Mouse (Mus musculus) liver, postnatal 0 days (tissue): ENCODE measurements around the gene Zfp248. TPM values are rescaled to one million over a fixed set of nuclear protein-coding genes. Genes with fewer than 3 reads are reported as not detected.

Experiments used
- ATAC-seq: fragments of 200-750 bp; cut with Nextera tagmentation; 2 replicates; pipeline ENCODE4 v1.8.0; 2017; ENCODE audit warnings: mild to moderate bottlenecking, moderate library complexity
- DNase-seq: peaks from one replicate; pipeline ENCODE4 v3.0.0-alpha.2; 2016
- H3K27ac ChIP-seq: fragments of 300-500 bp; sonication (generic); 2 replicates; pipeline ENCODE4 v1.5.1; 2014; ENCODE audit warnings: antibody characterized with exemption, moderate library complexity, mild to moderate bottlenecking, low read depth
- H3K27me3 ChIP-seq: fragments of 300-500 bp; sonication (generic); 2 replicates; pipeline ENCODE4 v1.6.1; 2014; ENCODE audit warnings: low read length, control low read depth, mixed read lengths; ENCODE audit not compliant: insufficient read depth
- H3K36me3 ChIP-seq: fragments of 300-500 bp; sonication (generic); replicated peaks from 2 replicates; pipeline ENCODE4 v1.6.1; 2014; ENCODE audit warnings: mild to moderate bottlenecking, control low read depth, low read length, moderate library complexity, mixed read lengths; ENCODE audit not compliant: insufficient read depth
- H3K4me1 ChIP-seq: fragments of 300-500 bp; sonication (generic); 2 replicates; pipeline ENCODE4 v1.6.1; 2014; ENCODE audit warnings: antibody characterized with exemption, mild to moderate bottlenecking, control low read depth; ENCODE audit not compliant: insufficient read depth
- H3K4me2 ChIP-seq: fragments of 300-500 bp; sonication (generic); 2 replicates; pipeline ENCODE4 v1.6.1; 2014; ENCODE audit warnings: low read depth, mild to moderate bottlenecking, low read length, moderate library complexity, mixed read lengths
- H3K4me3 ChIP-seq: fragments of 300-500 bp; sonication (generic); 2 replicates; pipeline ENCODE4 v1.5.1; 2014; ENCODE audit warnings: low read depth, low read length
- H3K9ac ChIP-seq: fragments of 300-500 bp; sonication (generic); replicated peaks from 2 replicates; pipeline ENCODE4 v1.6.1; 2014; ENCODE audit warnings: mild to moderate bottlenecking, moderate library complexity
- H3K9me3 ChIP-seq: fragments of 300-500 bp; sonication (generic); 2 replicates; pipeline ENCODE4 v1.6.1; 2016; ENCODE audit warnings: mild to moderate bottlenecking, control low read depth, low read length, mixed read lengths
- CTCF ChIP-seq: sonication (generic); IDR thresholded peaks from 2 replicates; pipeline ENCODE4 v1.5.1; 2016; ENCODE audit warnings: antibody characterized with exemption, low read depth
- EP300 ChIP-seq: IDR thresholded peaks from 2 replicates; pipeline ENCODE4 v1.6.1; 2016; ENCODE audit warnings: antibody characterized with exemption, low read depth, mild to moderate bottlenecking
- WGBS: fragments of 180-500 bp; shearing (Covaris S2); extraction: QIAGEN DNeasy Blood & Tissue Kit; methylation state at CpG from one replicate; pipeline ENCODE4 v1.1.7; 2014; ENCODE audit not compliant: insufficient replicate concordance; 5-methylcytosine and 5-hydroxymethylcytosine counted together
- microRNA-seq: library from miRNA; unstranded; fragments of <30 nt; microRNA quantifications from one replicate; pipeline ENCODE4, GENCODE M21; 2016
- polyA plus RNA-seq: library from polyadenylated mRNA; unstranded; fragments of >200 nt; fragmentation: Nextera tagmentation; extraction: Ambion mirVana; gene quantifications from 2 replicates; pipeline ENCODE4 v1.2.1, GENCODE M21; 2015

Gene Zfp248
- polyA plus RNA-seq, 1 experiment from 2014 or later: 0.53 TPM

- Histone ChIP-seq H3K4me1 (no peaks in the 10 kb centered on the region), H3K27me3 (no peaks in the 10 kb centered on the region), H3K9ac (no peak overlapping the region), H3K9me3 (no peaks in the 10 kb centered on the region), H3K27ac (no peak overlapping the region), H3K4me2 (no peak overlapping the region), H3K4me3 (no peak overlapping the region), H3K36me3 (peaks cover 21% of the 10 kb centered on the region)
- no peak for ATAC-seq
- 34% methylated on average over 20 of the region's 20 CpGs for WGBS
- TF ChIP-seq EP300 (no peak), CTCF (peak; percentile 86)
- DNase-seq: peak; percentile 75
These were observed 75.7 kb downstream of the Zfp248 start for GRCm38 (mm10) chr6:118379451-118380167.

GRCm38 (mm10) chr6:118377611-118378010 is 77.7 kb downstream of the Zfp248 start:
- H3K9ac ChIP-seq: no peak overlapping the region
- H3K27ac ChIP-seq: no peak overlapping the region
- no peak overlapping the region for H3K4me2 ChIP-seq
- H3K36me3 ChIP-seq: peaks cover 6% of the 10 kb centered on the region
- no peaks in the 10 kb centered on the region for H3K27me3 ChIP-seq
- DNase-seq (no peak), ATAC-seq (no peak)
- no peak for TF ChIP-seq EP300
- TF ChIP-seq CTCF: no peak
- H3K4me1 ChIP-seq: no peaks in the 10 kb centered on the region
- no peaks in the 10 kb centered on the region for H3K9me3 ChIP-seq
- no peak overlapping the region for H3K4me3 ChIP-seq
- WGBS: 64% methylated on average over 7 of the region's 10 CpGs

Small RNA genes within 50 kb of the gene (microRNA-seq; reads per million reads assigned to microRNA genes)
- gene Gm25953: not detected

Other genes with a start within 250 kb of the Zfp248 start
- 6.5 and 8.5 TPM in 2 replicates for gene Bms1, start 36.1 kb downstream of the Zfp248 start, polyA plus RNA-seq
- gene Zfp9, start 23.8 kb upstream of the Zfp248 start, polyA plus RNA-seq: 0.62 and 0.67 TPM in 2 replicates
- gene Ankrd26, start 106.7 kb upstream of the Zfp248 start, polyA plus RNA-seq: 3.8 and 5.6 TPM in 2 replicates